Mouse (Mus musculus): Measurements from ENCODE around the gene Zfp13.

Zfp13 gene

GRCm38 (mm10) chr17:23592208-23592925, 6.9 kb downstream of the Zfp13 start:
- in situ Hi-C loops (cut with MboI, MseI) = no loop called here

DNA sequence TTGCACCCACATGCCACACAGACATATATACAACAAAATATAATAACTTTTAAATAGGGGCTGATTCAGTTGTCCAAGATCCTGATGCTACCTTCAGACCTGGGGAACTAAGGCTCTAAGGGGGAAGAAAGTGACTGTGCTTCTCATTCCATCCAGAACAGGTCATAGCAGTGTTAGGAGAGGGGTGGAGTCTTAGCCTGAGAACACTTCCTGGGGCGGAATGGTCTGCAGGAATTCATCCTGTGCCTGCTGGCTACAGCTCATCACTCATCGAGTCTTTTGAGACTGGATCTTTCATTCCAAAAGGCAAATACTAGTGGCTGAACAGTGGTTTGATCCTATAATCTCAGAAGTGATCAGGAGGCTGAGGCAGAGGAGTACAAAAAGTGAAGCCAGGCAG, 12.0 kb downstream of the Zfp13 start:
- in situ Hi-C loops (cut with MboI, MseI) = no loop called here

GRCm38 (mm10) chr17:23585721-23586491, 13.4 kb downstream of the Zfp13 start:
- in situ Hi-C loops (cut with MboI, MseI) = no loop called here

- in situ Hi-C loops (cut with MboI, MseI) = no loop called here
Observed at GRCm38 (mm10) chr17:23584786-23585185, 14.5 kb downstream of the Zfp13 start.

GRCm38 (mm10) chr17:23575951-23576552, 23.2 kb downstream of the Zfp13 start:
- in situ Hi-C loops (cut with MboI, MseI) = no loop called here

- in situ Hi-C loops (cut with MboI, MseI) = loop anchor here (25.0 kb wide), 2 partner anchors 387 to 1137 kb away; partner anchors contain the start of gene Zfp40
Observed at GRCm38 (mm10) chr17:23574130-23574529, 25.2 kb downstream of the Zfp13 start.

GRCm38 (mm10) chr17:23572059-23572458, 27.2 kb downstream of the Zfp13 start:
- in situ Hi-C loops (cut with MboI, MseI) = loop anchor here (25.0 kb wide), 2 partner anchors 385 to 1135 kb away; partner anchors contain the start of gene Zfp40

DNA sequence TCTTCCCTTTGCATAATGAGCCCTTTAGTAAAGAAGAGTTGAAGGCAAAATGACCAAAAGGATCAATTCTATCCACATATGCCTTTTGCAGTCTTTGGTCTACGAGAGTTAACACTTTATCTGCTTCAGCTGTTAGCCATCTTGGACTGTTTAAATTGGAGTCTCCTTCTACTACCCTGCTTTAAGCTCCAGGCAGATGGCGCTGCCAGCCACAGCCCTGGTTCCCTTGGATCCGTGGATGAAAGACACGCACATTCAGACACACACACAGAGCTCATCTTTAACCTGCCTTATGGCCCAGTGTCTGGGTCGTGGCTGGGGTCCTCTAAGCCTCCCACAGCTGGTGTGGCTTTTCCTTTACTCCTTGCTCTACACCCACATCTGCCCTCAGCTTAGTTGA, 28.2 kb downstream of the Zfp13 start:
- in situ Hi-C loops (cut with MboI, MseI) = loop anchor here (25.0 kb wide), 2 partner anchors 384 to 1134 kb away; partner anchors contain the start of gene Zfp40

GRCm38 (mm10) chr17:23570017-23570416, 29.3 kb downstream of the Zfp13 start:
- in situ Hi-C loops (cut with MboI, MseI) = loop anchor here (25.0 kb wide), 2 partner anchors 383 to 1133 kb away; partner anchors contain the start of gene Zfp40

DNA sequence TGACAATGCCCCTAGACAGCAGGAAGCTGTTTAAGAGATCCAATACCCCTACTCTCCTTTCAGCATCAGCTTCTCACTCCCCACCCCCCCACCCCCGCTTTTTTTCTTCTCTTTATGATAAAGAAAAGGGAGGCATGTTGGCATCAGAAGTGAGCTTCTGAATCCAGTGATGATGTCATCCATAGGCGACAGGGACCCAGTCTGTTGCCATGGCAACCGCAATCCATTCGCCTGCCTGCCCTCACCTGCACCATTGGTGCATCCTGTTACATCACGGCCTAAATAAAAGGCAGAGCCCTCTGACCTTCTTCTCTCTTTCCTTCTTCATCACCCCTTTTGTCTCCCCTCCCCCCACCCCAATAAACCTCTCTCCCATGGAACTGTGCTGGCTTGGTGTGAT, 30.9 kb downstream of the Zfp13 start:
- in situ Hi-C loops (cut with MboI, MseI) = loop anchor here (5.0 to 25.0 kb wide), 4 partner anchors 34 to 1131 kb away; partner anchors contain the start of genes Zfp40, Zfp945 and Zscan10

DNA sequence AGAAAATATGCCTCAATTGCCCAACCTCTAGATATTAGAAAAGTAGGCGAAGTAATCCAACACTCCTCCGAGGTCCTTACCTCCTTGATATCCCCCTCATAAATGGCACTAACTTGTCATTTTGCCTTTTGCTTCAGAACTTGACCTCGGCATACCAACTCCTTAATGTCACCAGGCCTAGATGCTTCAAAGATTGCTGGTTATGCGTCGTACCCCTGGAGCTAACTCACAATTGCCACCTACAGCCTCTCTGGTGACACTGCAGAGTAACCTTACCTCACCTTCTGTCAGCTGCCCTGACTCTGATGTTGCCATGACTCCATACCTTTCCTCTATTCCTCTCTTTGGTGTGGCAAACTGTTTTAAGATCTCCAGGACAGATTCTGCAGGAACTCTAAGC, 32.5 kb downstream of the Zfp13 start:
- in situ Hi-C loops (cut with MboI, MseI) = loop anchor here (5.0 to 25.0 kb wide), 4 partner anchors 36 to 1129 kb away; partner anchors contain the start of genes Zfp40, Zfp945 and Zscan10

GRCm38 (mm10) chr17:23564368-23564715, 34.9 kb downstream of the Zfp13 start:
- in situ Hi-C loops (cut with MboI, MseI) = loop anchor here (10.0 to 25.0 kb wide), 3 partner anchors 377 to 1127 kb away; partner anchors contain the start of genes Zfp40 and Zfp945

DNA sequence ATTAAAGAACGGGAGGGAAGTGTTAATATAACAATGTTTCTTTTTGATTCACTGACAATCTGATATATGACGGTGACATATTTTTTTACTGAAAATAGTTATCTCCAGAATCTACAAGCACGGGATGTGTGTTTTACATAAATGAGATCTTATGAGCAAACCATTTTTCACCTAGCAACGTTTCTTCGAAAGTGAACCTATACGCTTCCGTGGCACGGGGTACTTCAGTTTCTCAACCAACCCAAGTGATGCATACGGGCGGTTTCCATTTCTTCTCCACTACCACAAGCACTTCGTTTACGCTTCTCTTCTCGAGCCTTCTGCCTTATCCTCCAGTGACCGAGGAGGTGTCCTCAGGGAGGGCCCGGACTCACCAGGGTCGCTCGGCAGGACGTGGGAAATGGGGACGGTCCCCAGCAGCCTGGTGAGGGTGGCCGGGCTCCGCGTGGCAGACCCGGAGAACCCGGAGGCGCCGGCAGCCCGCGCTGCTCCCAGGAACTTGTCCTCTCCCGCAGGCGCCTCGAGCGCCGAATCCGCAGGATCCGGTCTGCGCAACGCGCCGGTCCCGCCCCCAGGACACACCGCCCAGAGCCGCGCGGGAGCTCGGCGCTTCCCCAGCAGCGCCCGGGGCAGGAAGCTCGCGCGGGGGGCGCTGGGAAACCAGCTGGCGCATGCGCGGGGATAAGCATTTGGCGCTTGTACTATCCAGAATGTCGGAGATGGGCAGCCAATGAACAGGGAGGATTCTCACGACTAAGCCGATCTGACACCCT, 35.5 kb downstream of the Zfp13 start, which contains the start of gene Zfp213:
Zfp213 (minus strand) TSS at position 644 of the 773 bp plus-strand sequence.
- in situ Hi-C loops (cut with MboI, MseI) = loop anchor here (10.0 to 25.0 kb wide), 3 partner anchors 376 to 1126 kb away; partner anchors contain the start of genes Zfp40 and Zfp945

GRCm38 (mm10) chr17:23559767-23560166, 39.5 kb downstream of the Zfp13 start:
- in situ Hi-C loops (cut with MboI, MseI) = loop anchor here (10.0 to 25.0 kb wide), 3 partner anchors 372 to 1122 kb away; partner anchors contain the start of genes Zfp40 and Zfp945

GRCm38 (mm10) chr17:23555243-23555916, 43.9 kb downstream of the Zfp13 start:
- in situ Hi-C loops (cut with MboI, MseI) = loop anchor here (25.0 kb wide), 2 partner anchors 368 to 1118 kb away; partner anchors contain the start of gene Zfp40

DNA sequence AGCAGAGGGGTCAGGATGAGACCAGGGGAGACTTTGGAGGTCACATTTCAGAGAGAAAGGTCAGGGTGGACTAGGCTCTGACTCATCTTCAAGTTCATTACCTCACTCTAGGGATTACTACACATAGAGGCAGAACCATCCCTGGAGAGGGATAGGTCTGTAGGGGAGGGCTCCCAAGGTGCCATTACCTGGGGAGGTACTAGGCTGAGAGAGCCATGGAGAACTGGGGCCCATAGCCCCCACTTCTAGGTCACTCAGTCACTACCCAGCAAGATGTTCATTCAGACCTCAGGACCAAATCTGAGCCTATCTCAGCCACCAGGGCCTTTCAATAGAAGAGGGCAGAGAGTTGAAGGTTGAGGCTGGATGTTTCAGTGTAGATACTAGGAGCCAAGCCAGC, 45.0 kb downstream of the Zfp13 start:
- in situ Hi-C loops (cut with MboI, MseI) = loop anchor here (25.0 kb wide), 2 partner anchors 367 to 1117 kb away; partner anchors contain the start of gene Zfp40

DNA sequence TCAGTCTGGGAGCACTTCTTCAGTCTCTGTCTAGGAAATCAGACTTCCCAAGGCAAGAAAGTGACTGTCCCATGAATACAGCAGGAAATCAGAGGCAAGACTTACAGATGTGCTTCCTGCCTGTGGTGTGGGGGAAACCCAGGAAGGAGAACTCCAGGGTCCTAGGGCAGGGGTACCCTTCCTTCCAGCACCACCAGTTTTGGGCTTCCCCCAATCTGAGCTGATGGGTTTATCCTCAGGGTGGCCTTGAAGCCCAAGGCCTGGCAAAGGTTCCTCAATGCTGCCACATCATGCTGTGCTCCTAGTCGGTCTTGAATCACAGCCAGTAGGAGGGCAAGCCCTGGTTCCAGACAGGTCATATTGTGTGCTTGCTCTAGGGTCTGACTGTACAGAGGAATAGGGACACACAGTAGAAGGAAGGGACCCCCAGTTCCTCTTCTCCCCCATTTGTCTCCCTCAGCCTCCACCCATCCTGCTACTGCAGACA, 45.6 kb downstream of the Zfp13 start:
- in situ Hi-C loops (cut with MboI, MseI) = loop anchor here (25.0 kb wide), 2 partner anchors 366 to 1116 kb away; partner anchors contain the start of gene Zfp40

DNA sequence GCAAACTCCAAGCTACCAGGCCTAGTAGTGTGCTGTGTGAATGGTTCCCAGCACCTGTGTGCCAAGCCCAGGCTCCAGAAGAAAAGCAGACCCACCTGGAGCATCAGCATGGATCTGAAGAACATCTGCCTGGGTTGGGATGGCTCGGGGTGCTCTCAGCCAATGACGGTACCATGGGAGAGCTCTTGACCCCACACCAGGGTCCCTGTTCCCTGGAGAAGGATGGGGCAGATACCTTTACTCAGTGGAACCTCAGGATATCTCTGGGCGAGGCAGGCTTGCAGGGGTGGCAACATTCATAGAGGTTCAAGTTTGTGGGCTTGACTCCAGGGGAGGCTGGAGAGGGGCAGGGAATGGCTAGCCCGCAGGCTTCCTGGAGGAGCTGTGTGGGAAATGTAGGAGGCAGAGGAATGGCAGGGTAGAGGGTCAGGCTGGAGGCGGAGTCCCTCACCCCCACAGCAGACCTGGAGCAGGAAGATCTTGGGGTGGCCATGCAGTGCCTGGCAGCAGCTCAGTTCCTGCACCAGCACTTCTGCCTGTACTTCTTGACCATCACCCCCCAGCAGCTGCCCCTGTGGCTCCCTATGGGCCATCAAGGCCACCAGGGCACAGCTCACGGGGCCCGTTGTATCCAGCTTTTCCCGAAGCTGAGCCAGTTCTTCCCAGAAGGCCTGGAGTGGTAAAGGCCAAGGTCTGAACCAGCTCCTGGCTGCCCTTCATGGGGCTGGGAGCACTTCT, 46.2 kb downstream of the Zfp13 start:
- in situ Hi-C loops (cut with MboI, MseI) = loop anchor here (25.0 kb wide), 2 partner anchors 366 to 1116 kb away; partner anchors contain the start of gene Zfp40

DNA sequence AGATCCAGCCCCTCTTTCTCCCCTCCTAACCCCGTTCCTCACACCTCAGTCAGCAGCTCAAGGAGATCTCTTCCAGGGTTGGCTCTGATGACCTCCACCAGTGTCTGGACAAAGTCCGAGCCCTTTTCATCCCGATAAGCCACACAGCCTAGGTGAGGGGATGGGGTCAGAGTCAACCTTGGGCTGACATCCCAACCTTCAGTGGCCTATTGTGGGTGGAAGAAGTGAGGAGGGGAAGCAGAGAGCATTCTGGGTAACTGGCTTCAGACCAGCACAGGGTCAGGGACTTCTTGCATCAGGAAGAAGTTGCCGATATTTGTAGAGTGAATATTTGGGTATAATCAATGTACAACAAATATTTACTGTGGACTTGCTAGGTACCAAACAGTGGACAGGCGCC, 47.3 kb downstream of the Zfp13 start:
- in situ Hi-C loops (cut with MboI, MseI) = loop anchor here (25.0 kb wide), 2 partner anchors 365 to 1115 kb away; partner anchors contain the start of gene Zfp40

All from T-helper 2 cell (primary cell).